Mouse (Mus musculus) B cell, adult 2 months (primary cell): ENCODE results near the gene Ruvbl2.
"Not testable (repeated sequence)": the region's sequence is repeated elsewhere in the genome, so short reads cannot be mapped to it uniquely, and the experiment has no call there.

Experiments
- DNase-seq, 2 experiments: peaks; one replicate each; pipeline ENCODE4 v3.0.0; 2022

The Ruvbl2 gene

GRCm38 (mm10) chr7:45437521-45438276 lies at the start of gene Ruvbl2:
Gene Ruvbl2 (minus strand): TSS chr7:45438096.
- no peak for DNase-seq

GRCm38 (mm10) chr7:45486761-45487415 lies 49.0 kb upstream of the Ruvbl2 start, which contains the start of gene Gm45808:
Gene Gm45808 (minus strand): TSS chr7:45486811.
- no peak for DNase-seq

- no peak for DNase-seq
Measured at GRCm38 (mm10) chr7:45486158-45486557, 48.3 kb upstream of the Ruvbl2 start.

- DNase-seq: not testable (repeated sequence)
Measured at GRCm38 (mm10) chr7:45484985-45485384, 47.1 kb upstream of the Ruvbl2 start.

GRCm38 (mm10) chr7:45482166-45482565 lies 44.3 kb upstream of the Ruvbl2 start:
- DNase-seq: no peak

GRCm38 (mm10) chr7:45481374-45481927 lies 43.6 kb upstream of the Ruvbl2 start, which contains the start of gene Tulp2:
Gene Tulp2 (plus strand): TSS chr7:45481877.
- peak; percentile 68 to 74 for DNase-seq

- not testable (repeated sequence) for DNase-seq
Measured at GRCm38 (mm10) chr7:45480310-45480709, 42.4 kb upstream of the Ruvbl2 start.

GRCm38 (mm10) chr7:45478774-45479173 lies 40.9 kb upstream of the Ruvbl2 start:
- DNase-seq: no peak

- DNase-seq: peak; percentile 68 to 72
Measured at GRCm38 (mm10) chr7:45477003-45477402, 39.1 kb upstream of the Ruvbl2 start.

GRCm38 (mm10) chr7:45476453-45476852 lies 38.6 kb upstream of the Ruvbl2 start:
- DNase-seq: no peak

- no peak for DNase-seq
Measured at GRCm38 (mm10) chr7:45475291-45475969, 37.5 kb upstream of the Ruvbl2 start.

GRCm38 (mm10) chr7:45470869-45471268 lies 33.0 kb upstream of the Ruvbl2 start:
- peak; percentile 77 to 81 for DNase-seq

GRCm38 (mm10) chr7:45467090-45467670 lies 29.3 kb upstream of the Ruvbl2 start:
- DNase-seq: no peak

GRCm38 (mm10) chr7:45466283-45467089 lies 28.6 kb upstream of the Ruvbl2 start, which contains the start of gene Bax:
Gene Bax (minus strand): TSS chr7:45466898.
- peak; percentile 96 to 97 for DNase-seq

- DNase-seq: no peak
Measured at GRCm38 (mm10) chr7:45465549-45465948, 27.7 kb upstream of the Ruvbl2 start.

- DNase-seq: no peak
Measured at GRCm38 (mm10) chr7:45465112-45465511, 27.2 kb upstream of the Ruvbl2 start.

GRCm38 (mm10) chr7:45463987-45464778 lies 26.3 kb upstream of the Ruvbl2 start:
- DNase-seq: no peak

GRCm38 (mm10) chr7:45462868-45463267 lies 25.0 kb upstream of the Ruvbl2 start:
- DNase-seq: not testable (repeated sequence)

GRCm38 (mm10) chr7:45462325-45462724 lies 24.4 kb upstream of the Ruvbl2 start:
- DNase-seq: no peak

GRCm38 (mm10) chr7:45461781-45462180 lies 23.9 kb upstream of the Ruvbl2 start:
- no peak for DNase-seq

- DNase-seq: no peak
Measured at GRCm38 (mm10) chr7:45461326-45461725, 23.4 kb upstream of the Ruvbl2 start.
